Mouse (Mus musculus): Measurements from ENCODE around the gene Tor4a. TPM values are rescaled to one million over a fixed set of nuclear protein-coding genes. Genes with fewer than 3 reads are reported as not detected.

Tor4a gene
- 2.6 and 2.7 TPM in 2 replicates for polyA plus RNA-seq (2016; fragmentation: Nextera tagmentation; extraction: Ambion mirVana)

- Histone ChIP-seq H3K9me3 (no peaks in the 10 kb centered on the region), H3K27me3 (ENCODE audit: insufficient read depth, poor library complexity, severe bottlenecking) (peaks cover 43% of the 10 kb centered on the region), H3K36me3 (peaks cover 31% of the 10 kb centered on the region), H3K4me3 (peak within 1 kb of the TSS; percentile 38), H3K4me1 (replicated peaks) (peaks cover 34% of the 10 kb centered on the region), H3K27ac (no peak within 1 kb of the TSS; the same call in 1 of the 2 replicates)
- no peak for DNase-seq (ENCODE audit: low spot score)
- 14% methylated on average over 8 of the region's 8 CpGs for WGBS
Observed at GRCm38 (mm10) chr2:25196172-25196954, at the start of gene Tor4a. TSS of gene Tor4a (minus strand) at chr2:25196886.

- Histone ChIP-seq H3K4me3 (no peak overlapping the region), H3K27ac (no peak overlapping the region), H3K9me3 (no peaks in the 10 kb centered on the region), H3K4me1 (replicated peaks) (peaks cover 41% of the 10 kb centered on the region), H3K27me3 (ENCODE audit: insufficient read depth, poor library complexity, severe bottlenecking) (peaks cover 41% of the 10 kb centered on the region), H3K36me3 (peaks cover 53% of the 10 kb centered on the region)
- 91% methylated on average over 4 of the region's 4 CpGs for WGBS
- DNase-seq (ENCODE audit: low spot score), result no peak
Observed at GRCm38 (mm10) chr2:25244144-25244543, 47.5 kb upstream of the Tor4a start.

GRCm38 (mm10) chr2:25243342-25243741 lies 46.7 kb upstream of the Tor4a start:
- no peaks in the 10 kb centered on the region for H3K9me3 ChIP-seq
- H3K36me3 ChIP-seq, result peaks cover 45% of the 10 kb centered on the region
- peaks cover 41% of the 10 kb centered on the region for H3K4me1 ChIP-seq (replicated peaks)
- peak overlapping the region; percentile 73; the same call in 1 of the 2 replicates for H3K4me3 ChIP-seq
- H3K27ac ChIP-seq, result no peak overlapping the region
- DNase-seq (ENCODE audit: low spot score), result no peak
- peaks cover 46% of the 10 kb centered on the region for H3K27me3 ChIP-seq (ENCODE audit: insufficient read depth, poor library complexity, severe bottlenecking)
- WGBS, result 85% methylated on average over 8 of the region's 8 CpGs

- Histone ChIP-seq H3K9me3 (no peaks in the 10 kb centered on the region), H3K27me3 (ENCODE audit: insufficient read depth, poor library complexity, severe bottlenecking) (peaks cover 46% of the 10 kb centered on the region), H3K36me3 (peaks cover 33% of the 10 kb centered on the region), H3K4me1 (replicated peaks) (peaks cover 41% of the 10 kb centered on the region), H3K4me3 (peak within 1 kb of the TSS; percentile 73), H3K27ac (peak within 1 kb of the TSS; percentile 87)
- DNase-seq (ENCODE audit: low spot score), result no peak
- WGBS, result under 1% methylated on average over 59 of the region's 59 CpGs
Observed at GRCm38 (mm10) chr2:25242101-25242506, 45.4 kb upstream of the Tor4a start, which contains the start of the genes Rnf208 and Cysrt1. TSS of gene Rnf208 (plus strand) at chr2:25242255. TSS of gene Cysrt1 (minus strand) at chr2:25242452.

GRCm38 (mm10) chr2:25241438-25241775 lies 44.7 kb upstream of the Tor4a start:
- WGBS, result 19% methylated on average over 6 of the region's 6 CpGs
- peaks cover 26% of the 10 kb centered on the region for H3K36me3 ChIP-seq
- no peak for DNase-seq (ENCODE audit: low spot score)
- H3K9me3 ChIP-seq, result no peaks in the 10 kb centered on the region
- H3K27ac ChIP-seq, result peak overlapping the region; percentile 87
- H3K4me1 ChIP-seq (replicated peaks), result peaks cover 43% of the 10 kb centered on the region
- peaks cover 46% of the 10 kb centered on the region for H3K27me3 ChIP-seq (ENCODE audit: insufficient read depth, poor library complexity, severe bottlenecking)
- peak overlapping the region; percentile 73 for H3K4me3 ChIP-seq

- Histone ChIP-seq H3K4me3 (peak overlapping the region; percentile 73), H3K9me3 (no peaks in the 10 kb centered on the region), H3K27ac (peak overlapping the region; percentile 87), H3K36me3 (peaks cover 20% of the 10 kb centered on the region), H3K27me3 (ENCODE audit: insufficient read depth, poor library complexity, severe bottlenecking) (peaks cover 46% of the 10 kb centered on the region), H3K4me1 (replicated peaks) (peaks cover 42% of the 10 kb centered on the region)
- DNase-seq (ENCODE audit: low spot score), result peak; percentile 75
- 2% methylated on average over 29 of the region's 29 CpGs for WGBS
Observed at GRCm38 (mm10) chr2:25240723-25241437, 44.2 kb upstream of the Tor4a start.

GRCm38 (mm10) chr2:25240310-25240709 lies 43.6 kb upstream of the Tor4a start:
- H3K27ac ChIP-seq, result peak overlapping the region; percentile 87
- 49% methylated on average over 8 of the region's 8 CpGs for WGBS
- DNase-seq (ENCODE audit: low spot score), result no peak
- H3K9me3 ChIP-seq, result no peaks in the 10 kb centered on the region
- peaks cover 40% of the 10 kb centered on the region for H3K4me1 ChIP-seq (replicated peaks)
- peaks cover 15% of the 10 kb centered on the region for H3K36me3 ChIP-seq
- H3K4me3 ChIP-seq, result peak overlapping the region; percentile 73
- peaks cover 46% of the 10 kb centered on the region for H3K27me3 ChIP-seq (ENCODE audit: insufficient read depth, poor library complexity, severe bottlenecking)

- no peak for DNase-seq (ENCODE audit: low spot score)
- H3K36me3 ChIP-seq, result peaks cover 9% of the 10 kb centered on the region
- no peaks in the 10 kb centered on the region for H3K9me3 ChIP-seq
- H3K4me3 ChIP-seq, result no peak overlapping the region
- peaks cover 46% of the 10 kb centered on the region for H3K27me3 ChIP-seq (ENCODE audit: insufficient read depth, poor library complexity, severe bottlenecking)
- 76% methylated on average over 3 of the region's 3 CpGs for WGBS
- H3K27ac ChIP-seq, result no peak overlapping the region
- peaks cover 40% of the 10 kb centered on the region for H3K4me1 ChIP-seq (replicated peaks)
Observed at GRCm38 (mm10) chr2:25239766-25240165, 43.1 kb upstream of the Tor4a start.

GRCm38 (mm10) chr2:25238106-25238505 lies 41.4 kb upstream of the Tor4a start:
- Histone ChIP-seq H3K4me3 (no peak overlapping the region), H3K4me1 (replicated peaks) (peaks cover 35% of the 10 kb centered on the region), H3K27me3 (ENCODE audit: insufficient read depth, poor library complexity, severe bottlenecking) (peaks cover 33% of the 10 kb centered on the region), H3K27ac (no peak overlapping the region), H3K9me3 (no peaks in the 10 kb centered on the region), H3K36me3 (no peaks in the 10 kb centered on the region)
- no peak for DNase-seq (ENCODE audit: low spot score)

- H3K27ac ChIP-seq, result no peak overlapping the region
- H3K4me3 ChIP-seq, result no peak overlapping the region
- H3K4me1 ChIP-seq (replicated peaks), result peaks cover 33% of the 10 kb centered on the region
- 74% methylated on average over 4 of the region's 4 CpGs for WGBS
- peaks cover 27% of the 10 kb centered on the region for H3K27me3 ChIP-seq (ENCODE audit: insufficient read depth, poor library complexity, severe bottlenecking)
- DNase-seq (ENCODE audit: low spot score), result no peak
- H3K9me3 ChIP-seq, result no peaks in the 10 kb centered on the region
- no peaks in the 10 kb centered on the region for H3K36me3 ChIP-seq
Observed at GRCm38 (mm10) chr2:25237522-25237921, 40.8 kb upstream of the Tor4a start.

- DNase-seq (ENCODE audit: low spot score), result no peak
- Histone ChIP-seq H3K27me3 (ENCODE audit: insufficient read depth, poor library complexity, severe bottlenecking) (peaks cover 26% of the 10 kb centered on the region), H3K36me3 (no peaks in the 10 kb centered on the region), H3K4me1 (replicated peaks) (peaks cover 31% of the 10 kb centered on the region), H3K27ac (no peak within 1 kb of the TSS), H3K4me3 (no peak within 1 kb of the TSS), H3K9me3 (no peaks in the 10 kb centered on the region)
- 35% methylated on average over 8 of the region's 8 CpGs for WGBS
Observed at GRCm38 (mm10) chr2:25236614-25237013, 39.9 kb upstream of the Tor4a start, which contains the start of gene Rnf224. TSS of gene Rnf224 (minus strand) at chr2:25236787.

GRCm38 (mm10) chr2:25234551-25235220 lies 38.0 kb upstream of the Tor4a start:
- peaks cover 29% of the 10 kb centered on the region; the same call in 1 of the 2 replicates for H3K27me3 ChIP-seq (ENCODE audit: insufficient read depth, poor library complexity, severe bottlenecking)
- H3K36me3 ChIP-seq, result no peaks in the 10 kb centered on the region
- H3K9me3 ChIP-seq, result no peaks in the 10 kb centered on the region
- no peak overlapping the region for H3K4me3 ChIP-seq
- WGBS, result 77% methylated on average over 5 of the region's 5 CpGs
- no peak for DNase-seq (ENCODE audit: low spot score)
- H3K4me1 ChIP-seq (replicated peaks), result peaks cover 16% of the 10 kb centered on the region; the same call in 1 of the 2 replicates
- no peak overlapping the region for H3K27ac ChIP-seq

All from hindbrain, embryonic 10.5 days (tissue).